In the genomic region with DNA sequence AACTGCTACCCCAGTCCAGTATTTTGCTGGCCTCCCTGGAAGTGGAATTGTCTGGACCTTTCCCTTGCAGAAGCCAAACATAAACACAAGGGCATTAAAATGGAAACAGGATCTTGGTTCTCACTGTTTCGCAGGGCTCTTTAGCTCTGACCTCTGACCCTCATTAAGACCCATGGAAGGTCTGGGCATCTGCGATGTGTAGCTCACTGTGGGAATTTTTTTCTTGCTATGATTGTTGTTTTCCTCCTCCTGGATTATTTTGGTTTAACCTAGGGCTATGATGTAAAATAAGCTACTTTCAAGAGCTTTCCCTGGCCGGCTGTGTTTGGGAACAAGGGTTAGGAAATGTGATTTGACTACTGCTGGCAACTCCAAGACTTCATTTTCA, we compare ENCODE assay signal across 17 mouse cellular contexts.
A peak's percentile ranks its signal among the peaks of the same experiment; 100 is the strongest.
DNase-seq lines count a peak whose midpoint lies in the region; ATAC-seq and TF ChIP-seq lines count a peak whose summit lies in the region.
"Had no signal": no experiment of that assay in that cellular context is flagged by ENCODE, and none has a peak within 500 bp of the region (broad histone marks: within the 10 kb centered on the region; RNA-seq: fewer than 3 reads in every experiment).

No protein-coding gene starts in this region.

- no peak overlapping the region for H3K4me2 ChIP-seq in hindbrain, embryonic 11.5 days (replicated peaks; ENCODE audit: low read depth, low read length)
- H3K4me2 ChIP-seq in hindbrain, postnatal 0 days (ENCODE audit: low read depth, low read length) = no peak overlapping the region
- H3K4me2 ChIP-seq: hindbrain, embryonic 12.5 days had no signal

- H3K27me3 ChIP-seq in hindbrain, embryonic 11.5 days (ENCODE audit: control insufficient read depth, insufficient read depth, low read length) = no peaks in the 10 kb centered on the region
- no peaks in the 10 kb centered on the region for H3K27me3 ChIP-seq in hindbrain, postnatal 0 days (ENCODE audit: insufficient read depth, low read length)
- H3K27me3 ChIP-seq: hindbrain, embryonic 12.5 days had no signal

- 31% methylated on average over 3 of the region's 3 CpGs for WGBS in hindbrain, embryonic 11.5 days
- 59% methylated on average over 3 of the region's 3 CpGs for WGBS in hindbrain, postnatal 0 days

- no peaks in the 10 kb centered on the region for H3K9me3 ChIP-seq in hindbrain, embryonic 11.5 days (ENCODE audit: control insufficient read depth, low read length)
- H3K9me3 ChIP-seq in hindbrain, postnatal 0 days (ENCODE audit: low read length) = no peaks in the 10 kb centered on the region
- H3K9me3 ChIP-seq: hindbrain, embryonic 12.5 days had no signal

- no peak for TF ChIP-seq CTCF in hindbrain, postnatal 0 days (IDR thresholded peaks at IDR 0.05; ENCODE audit: low read depth)

- no peaks in the 10 kb centered on the region for H3K36me3 ChIP-seq in hindbrain, embryonic 11.5 days (ENCODE audit: control insufficient read depth, insufficient read depth, low read length)
- H3K36me3 ChIP-seq in hindbrain, postnatal 0 days (ENCODE audit: insufficient read depth, low read length) = no peaks in the 10 kb centered on the region
- H3K36me3 ChIP-seq: hindbrain, embryonic 12.5 days had no signal

- H3K4me3 ChIP-seq in hindbrain, embryonic 11.5 days (ENCODE audit: low read depth, low read length) = no peak overlapping the region
- H3K4me3 ChIP-seq in hindbrain, postnatal 0 days (ENCODE audit: low read length) = no peak overlapping the region
- H3K4me3 ChIP-seq: erythroblast, embryonic 14.5 days; hindbrain, embryonic 12.5 days; left cerebral cortex, adult 2 months had no signal

- no peak overlapping the region for H3K27ac ChIP-seq in hindbrain, embryonic 11.5 days (ENCODE audit: low read depth, low read length)
- H3K27ac ChIP-seq in hindbrain, postnatal 0 days = no peak overlapping the region
- H3K27ac ChIP-seq: hindbrain, embryonic 12.5 days; left cerebral cortex, adult 2 months had no signal

- DNase-seq in hindbrain, embryonic 11.5 days (ENCODE audit: low spot score) = peak; percentile 29
- no peak for DNase-seq in hindbrain, postnatal 0 days (ENCODE audit: low spot score)
- peak; percentile 9 for DNase-seq in 3T3-L1 (ENCODE audit: low read depth, low spot score)
- peak; percentile 82 for DNase-seq in embryo, embryonic 10.5 days (ENCODE audit: low spot score)
- DNase-seq in kidney, postnatal 10 days = peak; percentile 10
- DNase-seq in left cerebral cortex, adult 11 months (ENCODE audit: low spot score) = no peak
- DNase-seq in Muller cell, postnatal 12 days (ENCODE audit: inconsistent ontology term) = no peak
- DNase-seq: cerebellum, postnatal 25 days; liver; lung, postnatal 10 days; right cerebral cortex, postnatal 25 days; thymus, postnatal 14 days had no signal

- no peak for ATAC-seq in hindbrain, embryonic 11.5 days (ENCODE audit: low FRiP score)
- no peak for ATAC-seq in hindbrain, postnatal 0 days
- ATAC-seq: CD4-positive, CD25-positive, alpha-beta regulatory T cell, adult 4 months; midbrain, embryonic 16.5 days had no signal

- H3K4me1 ChIP-seq in hindbrain, embryonic 11.5 days (replicated peaks; ENCODE audit: control insufficient read depth, insufficient read depth, low read length) = no peaks in the 10 kb centered on the region
- no peaks in the 10 kb centered on the region for H3K4me1 ChIP-seq in hindbrain, postnatal 0 days (ENCODE audit: insufficient read depth, low read length)
- H3K4me1 ChIP-seq: hindbrain, embryonic 12.5 days had no signal

- H3K9ac ChIP-seq in hindbrain, embryonic 11.5 days (ENCODE audit: low read depth, low read length) = no peak overlapping the region
- no peak overlapping the region for H3K9ac ChIP-seq in hindbrain, postnatal 0 days (replicated peaks; ENCODE audit: low read length)
- H3K9ac ChIP-seq: hindbrain, embryonic 12.5 days had no signal

Comparison
In these comparisons a context has a peak if more than half of its experiments do, and no peak if none do; other contexts are left out.
1. DNase-seq: peak in hindbrain, embryonic 11.5 days (single experiment), 3T3-L1 (single experiment), embryo, embryonic 10.5 days (single experiment) and kidney, postnatal 10 days (single experiment); none in hindbrain, postnatal 0 days (single experiment), left cerebral cortex, adult 11 months (single experiment) and Muller cell, postnatal 12 days (single experiment).